Mouse (Mus musculus): Measurements from ENCODE around the gene Galp. TPM values are rescaled to one million over a fixed set of nuclear protein-coding genes. Genes with fewer than 3 reads are reported as not detected.

Gene Galp
- polyA plus RNA-seq, 1 experiment from 2014 or later, result not detected

DNA sequence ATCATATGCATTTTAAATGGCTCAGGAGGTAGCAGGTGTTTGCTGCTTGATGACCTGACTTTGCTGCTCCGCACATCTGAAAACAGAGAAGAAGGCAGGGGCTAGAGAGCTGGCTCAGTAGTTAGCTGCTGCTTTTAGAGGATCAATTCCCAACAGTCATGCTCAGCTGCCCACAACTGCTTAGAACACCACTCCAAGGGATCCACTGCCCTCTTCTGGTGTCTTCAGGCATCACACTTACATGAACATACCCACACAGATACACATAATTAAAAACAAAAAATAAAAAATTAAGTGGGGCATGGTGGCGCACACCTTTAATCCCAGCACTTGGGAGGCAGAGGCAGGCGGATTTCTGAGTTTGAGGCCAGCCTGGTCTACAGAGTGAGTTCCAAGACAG lies 65.2 kb downstream of the Galp start:
- Histone ChIP-seq H3K27me3 (replicated peaks) (no peaks in the 10 kb centered on the region), H3K4me1 (no peaks in the 10 kb centered on the region), H3K27ac (replicated peaks) (no peak overlapping the region), H3K36me3 (no peaks in the 10 kb centered on the region), H3K4me2 (no peak overlapping the region), H3K9me3 (replicated peaks) (no peaks in the 10 kb centered on the region; the same call in 1 of the 2 replicates), H3K4me3 (replicated peaks) (no peak overlapping the region), H3K9ac (replicated peaks) (no peak overlapping the region)
- WGBS, result 87% methylated on average over 3 of the region's 3 CpGs
- no peak for ATAC-seq (ENCODE audit: low FRiP score)

DNA sequence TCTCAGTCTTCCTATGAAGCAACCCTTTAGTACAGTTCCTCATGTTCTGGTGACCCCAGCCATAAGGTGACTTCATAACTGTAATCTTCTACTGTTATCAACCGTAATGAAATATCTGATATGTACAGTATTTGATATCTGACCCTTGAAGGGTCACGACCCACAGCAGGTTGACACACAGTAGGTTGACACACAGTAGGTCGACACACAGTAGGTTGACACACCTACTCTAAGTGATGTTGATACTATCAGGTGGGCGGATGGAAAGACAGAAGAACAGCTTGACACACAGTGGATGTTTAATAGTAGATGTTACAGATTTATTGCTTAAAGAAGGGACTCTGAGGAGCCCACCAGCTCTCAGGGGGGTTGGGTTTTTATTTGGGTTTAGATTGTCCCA lies 66.1 kb downstream of the Galp start:
- H3K4me2 ChIP-seq, result no peak overlapping the region
- H3K36me3 ChIP-seq, result no peaks in the 10 kb centered on the region
- ATAC-seq (ENCODE audit: low FRiP score), result no peak
- H3K9me3 ChIP-seq (replicated peaks), result no peaks in the 10 kb centered on the region; the same call in 1 of the 2 replicates
- H3K27me3 ChIP-seq (replicated peaks), result no peaks in the 10 kb centered on the region
- no peaks in the 10 kb centered on the region for H3K4me1 ChIP-seq
- H3K9ac ChIP-seq (replicated peaks), result no peak overlapping the region
- H3K4me3 ChIP-seq (replicated peaks), result no peak overlapping the region
- no peak overlapping the region for H3K27ac ChIP-seq (replicated peaks)
- WGBS, result 87% methylated on average over 4 of the region's 4 CpGs

DNA sequence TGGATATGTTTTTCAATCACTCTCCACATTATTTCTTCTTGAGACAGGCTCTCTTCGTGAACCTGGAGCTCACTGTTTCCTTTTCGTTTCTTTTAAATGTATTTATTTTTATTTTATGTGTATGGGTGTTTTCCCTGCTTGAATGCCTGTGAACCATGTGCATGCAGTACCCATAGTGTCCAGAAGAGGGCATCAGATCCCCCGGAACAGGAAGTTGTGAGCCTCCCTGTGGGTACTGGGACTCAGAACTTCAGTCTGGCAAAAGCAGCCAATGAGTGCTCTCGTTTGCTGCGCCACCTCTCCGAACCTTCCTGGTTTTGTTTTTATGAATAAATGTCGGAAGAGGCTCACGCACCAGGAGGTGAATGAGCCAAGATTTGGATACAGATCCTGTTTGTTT lies 68.8 kb downstream of the Galp start:
- H3K9ac ChIP-seq (replicated peaks), result no peak overlapping the region
- H3K36me3 ChIP-seq, result no peaks in the 10 kb centered on the region
- no peaks in the 10 kb centered on the region; the same call in 1 of the 2 replicates for H3K9me3 ChIP-seq (replicated peaks)
- no peaks in the 10 kb centered on the region for H3K4me1 ChIP-seq
- no peaks in the 10 kb centered on the region for H3K27me3 ChIP-seq (replicated peaks)
- WGBS, result 77% methylated on average over 8 of the region's 8 CpGs
- H3K27ac ChIP-seq (replicated peaks), result no peak overlapping the region
- no peak overlapping the region for H3K4me2 ChIP-seq
- no peak overlapping the region for H3K4me3 ChIP-seq (replicated peaks)
- ATAC-seq (ENCODE audit: low FRiP score), result no peak

Other genes starting within 250 kb of the Galp start
- gene Vmn1r65, start 186.1 kb upstream of the Galp start, polyA plus RNA-seq (2015; fragmentation: Nextera tagmentation; extraction: Ambion mirVana), result not detected in 2 replicates
- not detected in 2 replicates for gene Nlrp4c, start 151.9 kb upstream of the Galp start, polyA plus RNA-seq (2015; fragmentation: Nextera tagmentation; extraction: Ambion mirVana)
- 26.0 and 28.6 TPM in 2 replicates for gene Zfp787, start 41.1 kb upstream of the Galp start, polyA plus RNA-seq (2015; fragmentation: Nextera tagmentation; extraction: Ambion mirVana)
- gene Zfp444, start 24.9 kb upstream of the Galp start, polyA plus RNA-seq (2015; fragmentation: Nextera tagmentation; extraction: Ambion mirVana), result 80.3 and 86.4 TPM in 2 replicates
- not detected in 2 replicates for gene Zscan5b, start 25.2 kb downstream of the Galp start, polyA plus RNA-seq (2015; fragmentation: Nextera tagmentation; extraction: Ambion mirVana)
- 0.37 TPM in 1 of 2 replicates, not detected in the other for gene Epp13, start 55.6 kb downstream of the Galp start, polyA plus RNA-seq (2015; fragmentation: Nextera tagmentation; extraction: Ambion mirVana)
- 14.3 and 16.2 TPM in 2 replicates for gene Zfp667, start 89.5 kb downstream of the Galp start, polyA plus RNA-seq (2015; fragmentation: Nextera tagmentation; extraction: Ambion mirVana)
- gene Zfp583, start 134.2 kb downstream of the Galp start, polyA plus RNA-seq (2015; fragmentation: Nextera tagmentation; extraction: Ambion mirVana), result 12.7 and 13.7 TPM in 2 replicates
- gene Gm3854, start 146.7 kb downstream of the Galp start, polyA plus RNA-seq (2015; fragmentation: Nextera tagmentation; extraction: Ambion mirVana), result 7.3 and 9.0 TPM in 2 replicates
- 4.0 and 5.9 TPM in 2 replicates for gene Zfp78, start 166.2 kb downstream of the Galp start, polyA plus RNA-seq (2015; fragmentation: Nextera tagmentation; extraction: Ambion mirVana)
- gene Zfp28, start 186.2 kb downstream of the Galp start, polyA plus RNA-seq (2015; fragmentation: Nextera tagmentation; extraction: Ambion mirVana), result 13.2 and 13.8 TPM in 2 replicates
- 7.8 and 9.5 TPM in 2 replicates for gene Smim17, start 201.6 kb downstream of the Galp start, polyA plus RNA-seq (2015; fragmentation: Nextera tagmentation; extraction: Ambion mirVana)
- gene Gm20715, start 213.2 kb downstream of the Galp start, polyA plus RNA-seq (2015; fragmentation: Nextera tagmentation; extraction: Ambion mirVana), result 0.15 TPM in 1 of 2 replicates, not detected in the other
- gene Olfr1344, start 241.6 kb downstream of the Galp start, polyA plus RNA-seq (2015; fragmentation: Nextera tagmentation; extraction: Ambion mirVana), result 0.05 and 0.10 TPM in 2 replicates